Mouse (Mus musculus) limb, embryonic 14.5 days (tissue): ENCODE measurements around the gene Rnf121. TPM values are rescaled to one million over a fixed set of nuclear protein-coding genes. Genes with fewer than 3 reads are reported as not detected.
"Not testable (repeated sequence)": the region's sequence is repeated elsewhere in the genome, so short reads cannot be mapped to it uniquely, and the experiment has no call there.

Experiments
- ATAC-seq: fragments of 200-750 bp; cut with Nextera tagmentation; 2 replicates; pipeline ENCODE4 v1.8.0; 2017; ENCODE audit warnings: low read depth, moderate number of reproducible peaks, moderate TSS enrichment; ENCODE audit not compliant: low FRiP score
- DNase-seq: peaks from one replicate; pipeline ENCODE4 v3.0.0-alpha.2; 2015; ENCODE audit warnings: low spot score
- H3K27ac ChIP-seq: fragments of 300-500 bp; sonication (generic); replicated peaks from 2 replicates; pipeline ENCODE4 v1.5.1; 2014; ENCODE audit warnings: low read depth, mild to moderate bottlenecking, low read length, moderate library complexity, mixed read lengths
- H3K27me3 ChIP-seq: fragments of 300-500 bp; sonication (generic); 2 replicates; pipeline ENCODE4 v1.6.1; 2014; ENCODE audit warnings: low read length, mixed read lengths; ENCODE audit not compliant: control insufficient read depth, insufficient read depth
- H3K36me3 ChIP-seq: fragments of 300-500 bp; sonication (generic); 2 replicates; pipeline ENCODE4 v1.6.1; 2014; ENCODE audit warnings: mild to moderate bottlenecking, low read length, moderate library complexity, mixed read lengths; ENCODE audit not compliant: control insufficient read depth, insufficient read depth
- H3K4me1 ChIP-seq: fragments of 300-500 bp; sonication (generic); 2 replicates; pipeline ENCODE4 v1.6.1; 2014; ENCODE audit warnings: antibody characterized with exemption, low read length, mixed read lengths; ENCODE audit not compliant: control insufficient read depth, insufficient read depth
- H3K4me2 ChIP-seq: fragments of 300-500 bp; sonication (generic); replicated peaks from 2 replicates; pipeline ENCODE4 v1.6.1; 2014; ENCODE audit warnings: low read depth, mild to moderate bottlenecking, low read length, moderate library complexity; ENCODE audit not compliant: severe bottlenecking
- H3K4me3 ChIP-seq: fragments of 300-500 bp; sonication (generic); replicated peaks from 2 replicates; pipeline ENCODE4 v1.5.1; 2014; ENCODE audit warnings: low read length
- H3K9ac ChIP-seq: fragments of 300-500 bp; sonication (generic); 2 replicates; pipeline ENCODE4 v1.6.1; 2014; ENCODE audit warnings: mild to moderate bottlenecking, low read depth, low read length, moderate library complexity; ENCODE audit not compliant: severe bottlenecking
- H3K9me3 ChIP-seq: fragments of 300-500 bp; sonication (generic); 2 replicates; pipeline ENCODE4 v1.6.1; 2016; ENCODE audit warnings: low read length; ENCODE audit not compliant: control insufficient read depth
- POLR2A ChIP-seq: fragments of 200-500 bp; IDR thresholded peaks from 2 replicates; pipeline ENCODE4 v1.8.0; 2012; ENCODE audit warnings: inconsistent platforms, mild to moderate bottlenecking, moderate library complexity, borderline replicate concordance; ENCODE audit not compliant: insufficient read depth, insufficient read length; ENCODE audit errors: extremely low read depth
- WGBS: fragments of 180-500 bp; shearing (Covaris S2); extraction: QIAGEN DNeasy Blood & Tissue Kit; methylation state at CpG from one replicate; pipeline ENCODE4 v1.1.7; 2014; 5-methylcytosine and 5-hydroxymethylcytosine counted together
- polyA plus RNA-seq, 2 experiments: library from polyadenylated mRNA; depleted of rRNA in 1 of 2; stranded (reverse) in 1 of 2; unstranded in 1 of 2; fragments of >200 nt; fragmentation: Nextera tagmentation in 1 of 2; extraction: Ambion mirVana in 1 of 2; gene quantifications; 2 replicates each; pipeline versions ENCODE4 v1.2.1 to v1.2.3; 2012 to 2014

The Rnf121 gene
- polyA plus RNA-seq, 2 experiments: 34.1 to 83.0 TPM

- H3K36me3 ChIP-seq: 0 out of 2 replicates have a peak, but pooled peaks cover under 1% of the 10 kb centered on the region
- no peaks in the 10 kb centered on the region for H3K27me3 ChIP-seq
- peak overlapping the region; percentile 85; the same call in 1 of the 2 replicates for H3K27ac ChIP-seq
- H3K4me2 ChIP-seq: peak overlapping the region; percentile 74
- peaks cover 14% of the 10 kb centered on the region for H3K4me1 ChIP-seq
- no peak for TF ChIP-seq POLR2A
- no peak for ATAC-seq
- peak overlapping the region; percentile 75 for H3K4me3 ChIP-seq
- no peaks in the 10 kb centered on the region for H3K9me3 ChIP-seq
- WGBS: 2% methylated on average over 9 of the region's 9 CpGs
- H3K9ac ChIP-seq: peak overlapping the region; percentile 72
- DNase-seq: no peak
Observed at GRCm38 (mm10) chr7:102064655-102065045, 619 bp downstream of the Rnf121 start.

- Histone ChIP-seq H3K27me3 (no peaks in the 10 kb centered on the region), H3K9me3 (no peaks in the 10 kb centered on the region), H3K4me1 (peaks cover 14% of the 10 kb centered on the region), H3K9ac (no peak overlapping the region), H3K36me3 (0 out of 2 replicates have a peak, but pooled peaks cover 6% of the 10 kb centered on the region), H3K4me2 (peak overlapping the region; percentile 74), H3K27ac (no peak overlapping the region), H3K4me3 (peak overlapping the region; percentile 75)
- DNase-seq: no peak
- whole genome bisulfite sequencing: 85% methylated on average over 9 of the region's 9 CpGs
- no peak for ATAC-seq
- TF ChIP-seq POLR2A: no peak
Observed at GRCm38 (mm10) chr7:102063891-102064290, 1.4 kb downstream of the Rnf121 start.

- Histone ChIP-seq H3K27me3 (no peaks in the 10 kb centered on the region), H3K36me3 (peaks cover 11% of the 10 kb centered on the region; the same call in 1 of the 2 replicates), H3K4me2 (no peak overlapping the region), H3K4me1 (peaks cover 14% of the 10 kb centered on the region), H3K9ac (no peak overlapping the region), H3K9me3 (no peaks in the 10 kb centered on the region), H3K4me3 (no peak overlapping the region), H3K27ac (no peak overlapping the region)
- ATAC-seq: no peak
- 94% methylated on average over 1 of the region's 1 CpGs for WGBS
- DNase-seq: no peak
- no peak for TF ChIP-seq POLR2A
Observed at GRCm38 (mm10) chr7:102062203-102062602, 3.1 kb downstream of the Rnf121 start.

- ATAC-seq: no peak
- TF ChIP-seq POLR2A: no peak
- 90% methylated on average over 3 of the region's 3 CpGs for WGBS
Observed at GRCm38 (mm10) chr7:102061353-102061752, 3.9 kb downstream of the Rnf121 start.

GRCm38 (mm10) chr7:102048524-102048923 is 16.7 kb downstream of the Rnf121 start:
- not testable (repeated sequence) for H3K4me1 ChIP-seq, H3K4me2 ChIP-seq, DNase-seq, H3K4me3 ChIP-seq, H3K9me3 ChIP-seq, H3K27ac ChIP-seq, H3K36me3 ChIP-seq, H3K9ac ChIP-seq, H3K27me3 ChIP-seq, ATAC-seq

More at GRCm38 (mm10) chr7:102061353-102061752, 3.9 kb downstream of the Rnf121 start:
- Histone ChIP-seq H3K36me3 (peaks cover 18% of the 10 kb centered on the region; the same call in 1 of the 2 replicates), H3K4me3 (no peak overlapping the region), H3K27me3 (no peaks in the 10 kb centered on the region), H3K27ac (no peak overlapping the region), H3K4me1 (peaks cover 12% of the 10 kb centered on the region), H3K9ac (no peak overlapping the region), H3K9me3 (no peaks in the 10 kb centered on the region), H3K4me2 (no peak overlapping the region)
- no peak for DNase-seq

- Histone ChIP-seq H3K4me1 (0 out of 2 replicates have a peak, but pooled peaks cover 3% of the 10 kb centered on the region), H3K4me2 (no peak overlapping the region), H3K27me3 (no peaks in the 10 kb centered on the region), H3K27ac (no peak overlapping the region), H3K36me3 (peaks cover 46% of the 10 kb centered on the region), H3K9me3 (no peaks in the 10 kb centered on the region), H3K4me3 (no peak overlapping the region), H3K9ac (no peak overlapping the region)
- DNase-seq: no peak
- ATAC-seq: no peak
- TF ChIP-seq POLR2A: no peak
- WGBS: 57% methylated on average over 2 of the region's 2 CpGs
Observed at GRCm38 (mm10) chr7:102042314-102042713, 23.0 kb downstream of the Rnf121 start.
